Mouse (Mus musculus) midbrain, embryonic 16.5 days (tissue): ENCODE results near the gene Decr2. TPM values are rescaled to one million over a fixed set of nuclear protein-coding genes. Genes with fewer than 3 reads are reported as not detected.

ENCODE experiments used
- ATAC-seq: fragments of 200-750 bp; cut with Nextera tagmentation; 2 replicates; pipeline ENCODE4 v1.8.0; 2017; ENCODE audit warnings: moderate TSS enrichment
- H3K27ac ChIP-seq: fragments of 300-500 bp; sonication (generic); 2 replicates; pipeline ENCODE4 v1.5.1; 2014; ENCODE audit warnings: mild to moderate bottlenecking, low read length, mixed read lengths
- H3K27me3 ChIP-seq: fragments of 300-500 bp; sonication (generic); 2 replicates; pipeline ENCODE4 v1.6.1; 2014; ENCODE audit warnings: low read depth, low read length, mixed read lengths; ENCODE audit not compliant: control insufficient read depth, insufficient read depth
- H3K36me3 ChIP-seq: fragments of 300-500 bp; sonication (generic); 2 replicates; pipeline ENCODE4 v1.6.1; 2014; ENCODE audit warnings: mild to moderate bottlenecking, low read length, moderate library complexity, mixed read lengths; ENCODE audit not compliant: control insufficient read depth, insufficient read depth
- H3K4me1 ChIP-seq: fragments of 300-500 bp; sonication (generic); 2 replicates; pipeline ENCODE4 v1.6.1; 2014; ENCODE audit warnings: mild to moderate bottlenecking, low read length, mixed read lengths; ENCODE audit not compliant: control insufficient read depth, insufficient read depth
- H3K4me2 ChIP-seq: fragments of 300-500 bp; sonication (generic); 2 replicates; pipeline ENCODE4 v1.6.1; 2014; ENCODE audit warnings: mild to moderate bottlenecking, low read length, mixed read lengths
- H3K4me3 ChIP-seq: fragments of 300-500 bp; sonication (generic); 2 replicates; pipeline ENCODE4 v1.5.1; 2014; ENCODE audit warnings: low read depth, mild to moderate bottlenecking, low read length, moderate library complexity, mixed read lengths
- H3K9ac ChIP-seq: fragments of 300-500 bp; sonication (generic); 2 replicates; pipeline ENCODE4 v1.6.1; 2014; ENCODE audit warnings: low read depth, low read length, mixed read lengths
- H3K9me3 ChIP-seq: fragments of 300-500 bp; sonication (generic); replicated peaks from 2 replicates; pipeline ENCODE4 v1.6.1; 2014; ENCODE audit warnings: mild to moderate bottlenecking, low read length, mixed read lengths; ENCODE audit not compliant: control insufficient read depth, poor library complexity, severe bottlenecking
- WGBS: fragments of 180-500 bp; shearing (Covaris S2); extraction: QIAGEN DNeasy Blood & Tissue Kit; methylation state at CpG from one replicate; pipeline ENCODE4 v1.1.7; 2014; 5-methylcytosine and 5-hydroxymethylcytosine counted together
- polyA plus RNA-seq: library from polyadenylated mRNA; unstranded; fragments of >200 nt; fragmentation: Nextera tagmentation; extraction: Ambion mirVana; gene quantifications from 2 replicates; pipeline ENCODE4 v1.2.1, GENCODE M21; 2015

Gene Decr2
- polyA plus RNA-seq, 1 experiment from 2014 or later = 41.3 TPM

- no peak overlapping the region for H3K4me3 ChIP-seq
- H3K36me3 ChIP-seq = peaks cover 24% of the 10 kb centered on the region
- H3K9me3 ChIP-seq = no peaks in the 10 kb centered on the region
- H3K4me1 ChIP-seq = peaks cover 8% of the 10 kb centered on the region
- no peak overlapping the region for H3K27ac ChIP-seq
- 90% methylated on average over 10 of the region's 10 CpGs for WGBS
- H3K9ac ChIP-seq = no peak overlapping the region
- ATAC-seq = no peak
- no peak overlapping the region for H3K4me2 ChIP-seq
- H3K27me3 ChIP-seq = no peaks in the 10 kb centered on the region
Observed at GRCm38 (mm10) chr17:26125226-26125625, 35.1 kb upstream of the Decr2 start.

GRCm38 (mm10) chr17:26124560-26124959 lies 34.4 kb upstream of the Decr2 start:
- ATAC-seq = no peak
- Histone ChIP-seq H3K4me2 (peak overlapping the region; percentile 82), H3K27ac (no peak overlapping the region), H3K36me3 (peaks cover 19% of the 10 kb centered on the region), H3K9ac (no peak overlapping the region), H3K9me3 (no peaks in the 10 kb centered on the region), H3K27me3 (no peaks in the 10 kb centered on the region), H3K4me1 (peaks cover 8% of the 10 kb centered on the region), H3K4me3 (peak overlapping the region; percentile 70; the same call in 1 of the 2 replicates)
- WGBS = 87% methylated on average over 7 of the region's 7 CpGs

- H3K4me3 ChIP-seq = peak within 1 kb of the TSS; percentile 70
- peak within 1 kb of the TSS; percentile 82 for H3K4me2 ChIP-seq
- peaks cover 8% of the 10 kb centered on the region for H3K4me1 ChIP-seq
- peaks cover 15% of the 10 kb centered on the region for H3K36me3 ChIP-seq
- H3K27ac ChIP-seq = 0 out of 2 replicates have a peak within 1 kb of the TSS, but pooled peaks have one; percentile 31
- under 1% methylated on average over 32 of the region's 32 CpGs for WGBS
- H3K27me3 ChIP-seq = no peaks in the 10 kb centered on the region; the same call in 1 of the 2 replicates
- peak; percentile 93 for ATAC-seq
- H3K9ac ChIP-seq = peak within 1 kb of the TSS; percentile 69
- no peaks in the 10 kb centered on the region for H3K9me3 ChIP-seq
Observed at GRCm38 (mm10) chr17:26123267-26123684, 33.1 kb upstream of the Decr2 start, which contains the start of gene Mrpl28. TSS of gene Mrpl28 (plus strand) at chr17:26123500.

- Histone ChIP-seq H3K27ac (no peak overlapping the region), H3K4me2 (no peak overlapping the region), H3K9ac (no peak overlapping the region), H3K36me3 (peaks cover 15% of the 10 kb centered on the region), H3K4me1 (peaks cover 8% of the 10 kb centered on the region), H3K9me3 (no peaks in the 10 kb centered on the region), H3K27me3 (no peaks in the 10 kb centered on the region; the same call in 1 of the 2 replicates), H3K4me3 (no peak overlapping the region)
- WGBS = 60% methylated on average over 5 of the region's 5 CpGs
- no peak for ATAC-seq
Observed at GRCm38 (mm10) chr17:26122431-26123140, 32.4 kb upstream of the Decr2 start.

GRCm38 (mm10) chr17:26119766-26120710 lies 29.9 kb upstream of the Decr2 start:
- Histone ChIP-seq H3K36me3 (no peaks in the 10 kb centered on the region), H3K4me1 (peaks cover 8% of the 10 kb centered on the region), H3K27ac (no peak overlapping the region), H3K27me3 (peaks cover 10% of the 10 kb centered on the region), H3K9ac (no peak overlapping the region), H3K4me3 (no peak overlapping the region), H3K4me2 (peak overlapping the region; percentile 10), H3K9me3 (no peaks in the 10 kb centered on the region)
- ATAC-seq = no peak
- WGBS = 47% methylated on average over 33 of the region's 33 CpGs

- WGBS = 85% methylated on average over 17 of the region's 17 CpGs
- H3K27me3 ChIP-seq = peaks cover 19% of the 10 kb centered on the region
- H3K4me1 ChIP-seq = peaks cover 3% of the 10 kb centered on the region
- no peak overlapping the region for H3K4me2 ChIP-seq
- no peak for ATAC-seq
- no peak overlapping the region for H3K4me3 ChIP-seq
- no peak overlapping the region for H3K27ac ChIP-seq
- H3K9ac ChIP-seq = no peak overlapping the region
- no peaks in the 10 kb centered on the region for H3K9me3 ChIP-seq
- H3K36me3 ChIP-seq = no peaks in the 10 kb centered on the region
Observed at GRCm38 (mm10) chr17:26116503-26117258, 26.5 kb upstream of the Decr2 start.

GRCm38 (mm10) chr17:26115956-26116487 lies 25.9 kb upstream of the Decr2 start:
- Histone ChIP-seq H3K4me3 (no peak overlapping the region), H3K4me1 (peaks cover 3% of the 10 kb centered on the region), H3K9ac (no peak overlapping the region), H3K36me3 (no peaks in the 10 kb centered on the region), H3K27me3 (peaks cover 19% of the 10 kb centered on the region), H3K4me2 (no peak overlapping the region), H3K27ac (no peak overlapping the region), H3K9me3 (no peaks in the 10 kb centered on the region)
- ATAC-seq = no peak
- WGBS = 67% methylated on average over 1 of the region's 3 CpGs

GRCm38 (mm10) chr17:26115205-26115898 lies 25.2 kb upstream of the Decr2 start:
- ATAC-seq = no peak
- Histone ChIP-seq H3K36me3 (no peaks in the 10 kb centered on the region), H3K27me3 (peaks cover 23% of the 10 kb centered on the region), H3K4me3 (no peak overlapping the region), H3K27ac (no peak overlapping the region), H3K9ac (no peak overlapping the region), H3K4me1 (peaks cover 3% of the 10 kb centered on the region), H3K9me3 (no peaks in the 10 kb centered on the region), H3K4me2 (no peak overlapping the region)
- 84% methylated on average over 7 of the region's 7 CpGs for WGBS
